Mouse (Mus musculus): ENCODE results near the gene Coq9.
"Not testable (repeated sequence)": the region's sequence is repeated elsewhere in the genome, so short reads cannot be mapped to it uniquely, and the experiment has no call there.

The Coq9 gene

DNA sequence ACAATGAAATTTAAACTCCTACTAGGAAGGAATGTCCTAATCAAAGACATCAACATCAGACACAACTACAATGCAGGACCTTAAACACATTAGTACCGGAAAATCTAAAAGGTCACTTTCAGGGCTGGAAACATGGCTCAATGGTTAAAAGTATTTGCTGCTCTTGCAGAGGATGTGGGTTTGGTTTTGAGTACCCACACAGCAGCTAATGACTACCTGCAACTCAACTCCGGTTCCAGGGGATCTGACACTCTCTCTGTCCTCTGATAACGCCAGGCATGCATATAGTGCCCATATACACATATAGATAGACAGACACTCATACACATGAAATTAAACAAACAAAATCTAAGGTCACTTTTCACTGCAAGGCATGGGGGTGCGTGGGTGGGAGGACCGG lies 11.9 kb upstream of the Coq9 start:
- H3K4me1 ChIP-seq (replicated peaks; ENCODE audit: low read depth, low read length), result peaks cover 28% of the 10 kb centered on the region
- no peaks in the 10 kb centered on the region for H3K9me3 ChIP-seq (ENCODE audit: low read length)
- TF ChIP-seq CTCF (conservative IDR thresholded peaks at IDR 0.05; ENCODE audit: low read length) (no peak), NANOG (IDR thresholded peaks at IDR 0.05; ENCODE audit: borderline replicate concordance, low read length) (no peak), POU5F1 (IDR thresholded peaks at IDR 0.05; ENCODE audit: borderline replicate concordance, low read length) (no peak)
- H3K27me3 ChIP-seq (ENCODE audit: insufficient read depth, low read length), result no peaks in the 10 kb centered on the region
- H3K4me3 ChIP-seq (replicated peaks; ENCODE audit: low read length), result no peak overlapping the region
- peaks cover 98% of the 10 kb centered on the region for H3K36me3 ChIP-seq (ENCODE audit: insufficient read depth, low read length)

DNA sequence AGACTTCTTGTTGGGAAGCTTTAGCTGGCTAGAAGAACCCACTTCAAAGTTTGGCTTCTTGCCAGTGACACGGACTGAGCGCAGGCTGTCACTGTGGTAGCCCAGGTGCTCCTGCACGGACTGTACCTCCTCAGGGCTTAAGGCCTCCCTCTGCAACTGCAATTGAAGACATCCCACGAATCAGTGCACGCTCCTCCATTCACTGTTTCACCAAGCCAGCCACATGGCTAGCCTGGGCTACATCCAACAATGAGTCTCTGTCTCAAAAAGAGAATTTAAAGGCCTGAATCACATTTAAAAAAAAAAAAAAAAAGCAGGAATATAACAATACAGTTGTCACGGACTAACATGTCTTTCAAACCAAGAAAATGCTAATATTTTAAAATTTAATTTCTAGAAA lies 9.8 kb upstream of the Coq9 start:
- Histone ChIP-seq H3K27me3 (ENCODE audit: insufficient read depth, low read length) (no peaks in the 10 kb centered on the region), H3K36me3 (ENCODE audit: insufficient read depth, low read length) (peaks cover 97% of the 10 kb centered on the region), H3K4me1 (replicated peaks; ENCODE audit: low read depth, low read length) (peaks cover 28% of the 10 kb centered on the region), H3K9me3 (ENCODE audit: low read length) (no peaks in the 10 kb centered on the region), H3K4me3 (replicated peaks; ENCODE audit: low read length) (no peak overlapping the region)
- TF ChIP-seq POU5F1 (IDR thresholded peaks at IDR 0.05; ENCODE audit: borderline replicate concordance, low read length), result no peak
- no peak for TF ChIP-seq NANOG (IDR thresholded peaks at IDR 0.05; ENCODE audit: borderline replicate concordance, low read length)
- no peak for TF ChIP-seq CTCF (conservative IDR thresholded peaks at IDR 0.05; ENCODE audit: low read length)

DNA sequence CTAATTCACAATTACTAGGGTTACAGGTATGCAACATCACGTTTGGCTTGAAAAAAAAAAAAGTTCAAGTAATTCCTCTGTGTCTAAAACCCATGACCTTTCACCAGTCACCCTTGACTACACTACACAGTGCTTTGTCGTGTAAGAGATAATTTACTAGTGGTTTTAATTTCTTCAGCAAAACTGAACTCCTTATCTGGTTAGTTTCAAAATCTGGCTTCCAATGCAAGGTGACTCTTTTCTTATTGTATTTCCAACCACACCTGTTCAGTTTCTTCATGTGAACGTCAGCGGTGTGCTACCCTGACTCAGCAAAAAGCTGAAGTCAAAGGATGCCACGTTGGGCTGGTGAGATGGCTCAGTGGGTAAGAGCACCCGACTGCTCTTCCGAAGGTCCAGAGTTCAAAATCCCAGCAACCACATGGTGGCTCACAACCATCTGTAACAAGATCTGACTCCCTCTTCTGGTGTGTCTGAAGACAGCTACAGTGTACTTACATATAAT lies 4.2 kb upstream of the Coq9 start:
- not testable (repeated sequence) for H3K9me3 ChIP-seq (ENCODE audit: low read length); H3K27me3 ChIP-seq (ENCODE audit: insufficient read depth, low read length); H3K4me3 ChIP-seq (replicated peaks; ENCODE audit: low read length)
- peaks cover 42% of the 10 kb centered on the region for H3K36me3 ChIP-seq (ENCODE audit: insufficient read depth, low read length)
- peaks cover 44% of the 10 kb centered on the region for H3K4me1 ChIP-seq (replicated peaks; ENCODE audit: low read depth, low read length)

DNA sequence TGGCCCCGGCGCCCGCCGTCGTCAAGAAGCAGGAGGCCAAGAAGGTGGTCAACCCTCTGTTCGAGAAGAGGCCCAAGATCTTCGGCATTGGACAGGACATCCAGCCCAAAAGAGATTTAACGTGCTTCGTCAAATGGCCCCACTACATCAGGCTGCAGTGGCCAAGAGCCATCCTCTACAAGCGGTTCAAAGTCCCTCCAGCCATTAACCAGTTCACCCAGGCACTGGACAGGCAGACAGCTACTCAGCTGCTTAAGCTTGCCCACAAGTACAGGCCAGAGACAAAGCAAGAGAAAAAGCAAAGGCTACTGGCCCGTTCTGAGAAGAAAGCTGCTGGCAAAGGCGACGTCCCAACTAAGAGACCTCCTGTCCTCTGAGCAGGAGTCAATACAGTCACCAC lies 2.4 kb upstream of the Coq9 start:
- H3K4me3 ChIP-seq (replicated peaks; ENCODE audit: low read length); H3K9me3 ChIP-seq (ENCODE audit: low read length); H3K27me3 ChIP-seq (ENCODE audit: insufficient read depth, low read length): not testable (repeated sequence)
- peaks cover 26% of the 10 kb centered on the region for H3K36me3 ChIP-seq (ENCODE audit: insufficient read depth, low read length)
- H3K4me1 ChIP-seq (replicated peaks; ENCODE audit: low read depth, low read length), result peaks cover 47% of the 10 kb centered on the region

DNA sequence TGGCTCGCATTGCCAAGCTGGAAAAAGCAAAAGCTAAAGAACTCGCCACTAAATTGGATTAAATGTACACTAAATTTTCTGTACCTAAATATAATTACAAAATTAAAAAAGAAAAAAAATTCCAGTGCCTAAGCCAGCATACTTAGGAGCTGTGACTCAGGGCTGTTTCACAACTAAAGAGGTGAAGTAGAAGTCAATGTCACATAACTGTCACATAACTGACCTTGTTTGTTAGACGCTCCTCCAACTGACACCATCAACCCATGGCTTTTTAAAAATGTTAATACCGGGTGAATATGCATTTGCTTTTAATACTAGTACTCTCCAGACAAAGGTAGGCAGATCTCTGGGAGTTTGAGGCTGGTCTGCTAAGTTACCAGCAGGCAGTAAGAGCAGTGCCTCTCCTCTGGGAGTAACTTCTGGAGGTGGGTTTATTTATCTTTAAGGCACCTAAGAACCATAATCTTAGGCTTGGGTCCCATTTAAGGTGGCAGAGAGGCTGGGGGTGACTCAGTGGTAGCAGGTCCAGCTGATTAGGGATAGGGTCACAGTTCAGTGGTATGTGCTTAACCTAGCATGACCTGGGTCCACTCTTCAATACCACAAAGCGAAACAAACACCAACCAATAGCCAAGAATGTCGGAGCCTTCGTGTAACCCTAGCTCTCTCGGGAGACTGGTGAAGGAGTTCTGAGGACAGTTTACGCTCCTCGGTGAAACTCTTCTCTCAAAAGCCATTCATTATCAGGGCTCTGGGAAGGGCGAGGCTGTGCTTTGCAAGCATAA lies 1.5 kb upstream of the Coq9 start:
- Histone ChIP-seq H3K36me3 (ENCODE audit: insufficient read depth, low read length) (peaks cover 17% of the 10 kb centered on the region), H3K4me3 (replicated peaks; ENCODE audit: low read length) (peak overlapping the region; percentile 99), H3K9me3 (ENCODE audit: low read length) (no peaks in the 10 kb centered on the region), H3K27me3 (ENCODE audit: insufficient read depth, low read length) (no peaks in the 10 kb centered on the region), H3K4me1 (replicated peaks; ENCODE audit: low read depth, low read length) (peaks cover 41% of the 10 kb centered on the region)
- TF ChIP-seq POU5F1 (IDR thresholded peaks at IDR 0.05; ENCODE audit: borderline replicate concordance, low read length) (no peak), CTCF (conservative IDR thresholded peaks at IDR 0.05; ENCODE audit: low read length) (no peak), NANOG (IDR thresholded peaks at IDR 0.05; ENCODE audit: borderline replicate concordance, low read length) (no peak)

DNA sequence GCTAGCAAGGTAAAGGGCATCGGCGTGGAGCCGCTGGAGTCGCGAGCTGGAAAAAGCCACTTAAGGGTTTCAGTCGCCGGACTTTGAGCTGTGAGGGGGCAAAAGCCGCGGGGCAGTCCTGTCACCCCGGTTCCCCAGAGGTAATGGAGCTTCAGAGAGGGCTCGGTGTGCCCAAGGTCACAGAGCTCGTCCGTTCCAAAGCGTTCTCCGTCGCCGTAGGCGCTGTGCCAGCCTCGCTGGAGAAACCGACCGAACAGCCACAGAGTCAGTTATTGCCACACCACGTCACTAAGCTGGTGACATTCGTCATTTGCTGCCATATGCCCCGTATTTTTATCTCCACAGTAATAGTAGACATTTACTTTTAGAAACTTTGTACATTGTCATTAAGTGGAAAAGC lies 479 bp downstream of the Coq9 start:
- Histone ChIP-seq H3K36me3 (ENCODE audit: insufficient read depth, low read length) (peaks cover 8% of the 10 kb centered on the region), H3K4me1 (replicated peaks; ENCODE audit: low read depth, low read length) (peaks cover 25% of the 10 kb centered on the region), H3K4me3 (replicated peaks; ENCODE audit: low read length) (peak overlapping the region; percentile 99), H3K9me3 (ENCODE audit: low read length) (no peaks in the 10 kb centered on the region), H3K27me3 (ENCODE audit: insufficient read depth, low read length) (no peaks in the 10 kb centered on the region)
- TF ChIP-seq CTCF (conservative IDR thresholded peaks at IDR 0.05; ENCODE audit: low read length), result no peak
- no peak for TF ChIP-seq POU5F1 (IDR thresholded peaks at IDR 0.05; ENCODE audit: borderline replicate concordance, low read length)
- no peak for TF ChIP-seq NANOG (IDR thresholded peaks at IDR 0.05; ENCODE audit: borderline replicate concordance, low read length)

DNA sequence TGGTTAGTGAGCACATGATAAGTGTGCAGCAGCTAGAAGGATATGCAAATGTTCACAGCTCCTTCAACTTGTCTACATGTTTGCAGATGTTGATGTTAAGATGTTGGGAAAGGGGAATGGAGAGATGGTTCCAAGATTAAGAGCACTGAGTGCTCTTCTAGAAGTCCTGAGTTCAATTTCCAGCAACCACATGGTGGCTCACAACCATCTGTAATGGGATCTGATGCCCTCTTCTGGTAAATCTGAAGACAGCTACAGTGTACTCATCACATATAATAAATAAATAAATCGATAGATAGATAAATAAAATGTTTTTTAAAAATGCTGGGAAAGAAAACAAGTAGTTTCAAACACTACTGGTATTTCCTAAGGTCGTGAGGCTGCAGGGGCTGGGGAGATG lies 3.1 kb downstream of the Coq9 start:
- Histone ChIP-seq H3K4me3 (replicated peaks; ENCODE audit: low read length) (no peak overlapping the region), H3K9me3 (ENCODE audit: low read length) (no peaks in the 10 kb centered on the region), H3K36me3 (ENCODE audit: insufficient read depth, low read length) (peaks cover 33% of the 10 kb centered on the region), H3K27me3 (ENCODE audit: insufficient read depth, low read length) (no peaks in the 10 kb centered on the region), H3K4me1 (replicated peaks; ENCODE audit: low read depth, low read length) (peaks cover 15% of the 10 kb centered on the region)
- TF ChIP-seq POU5F1 (IDR thresholded peaks at IDR 0.05; ENCODE audit: borderline replicate concordance, low read length) (no peak), CTCF (conservative IDR thresholded peaks at IDR 0.05; ENCODE audit: low read length) (no peak), NANOG (IDR thresholded peaks at IDR 0.05; ENCODE audit: borderline replicate concordance, low read length) (no peak)

DNA sequence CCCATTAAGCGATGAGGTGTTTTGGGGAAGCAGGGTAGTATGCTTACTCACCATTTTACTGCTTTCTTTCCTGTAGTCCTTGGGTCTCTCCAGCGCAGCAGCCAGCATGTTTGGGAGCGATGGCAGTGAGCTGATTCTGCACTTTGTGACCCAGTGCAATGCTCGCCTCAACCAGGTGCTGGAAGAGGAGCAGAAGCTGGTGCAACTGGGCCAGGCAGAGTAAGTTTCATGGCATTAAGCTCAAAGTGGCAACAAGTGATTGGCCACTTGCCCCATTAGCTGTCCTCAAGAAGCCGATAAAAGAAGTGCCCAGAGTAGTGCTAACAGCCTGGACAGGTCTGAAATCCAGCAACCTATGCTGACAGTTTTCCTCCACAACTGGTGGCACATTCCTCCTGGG lies 11.9 kb downstream of the Coq9 start:
- TF ChIP-seq POU5F1 (IDR thresholded peaks at IDR 0.05; ENCODE audit: borderline replicate concordance, low read length) (no peak), NANOG (IDR thresholded peaks at IDR 0.05; ENCODE audit: borderline replicate concordance, low read length) (no peak), CTCF (conservative IDR thresholded peaks at IDR 0.05; ENCODE audit: low read length) (no peak)
- no peak overlapping the region for H3K4me3 ChIP-seq (replicated peaks; ENCODE audit: low read length)
- H3K9me3 ChIP-seq (ENCODE audit: low read length), result no peaks in the 10 kb centered on the region
- peaks cover 86% of the 10 kb centered on the region for H3K36me3 ChIP-seq (ENCODE audit: insufficient read depth, low read length)
- peaks cover 6% of the 10 kb centered on the region; the same call in 1 of the 2 replicates for H3K4me1 ChIP-seq (replicated peaks; ENCODE audit: low read depth, low read length)
- no peaks in the 10 kb centered on the region for H3K27me3 ChIP-seq (ENCODE audit: insufficient read depth, low read length)

DNA sequence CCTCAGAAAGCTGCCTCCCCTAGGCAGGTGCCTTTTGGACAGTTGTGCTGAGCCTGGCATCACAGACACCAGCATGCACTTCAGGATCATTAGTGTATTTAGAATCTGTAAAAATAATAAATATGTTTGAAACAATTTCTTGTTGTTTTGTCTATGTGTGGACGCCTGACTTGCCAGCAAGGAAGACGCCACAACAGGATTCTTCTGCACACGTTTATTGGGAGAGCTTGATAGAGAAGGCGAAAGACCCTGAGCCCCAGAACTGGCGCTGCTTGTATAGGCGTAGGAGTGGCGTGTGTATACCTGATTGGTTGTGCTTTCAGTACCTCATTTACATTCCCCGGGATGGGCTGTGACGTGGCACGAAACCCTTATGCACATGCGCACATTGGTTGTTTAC lies 16.6 kb downstream of the Coq9 start:
- H3K9me3 ChIP-seq (ENCODE audit: low read length); H3K4me3 ChIP-seq (replicated peaks; ENCODE audit: low read length); H3K27me3 ChIP-seq (ENCODE audit: insufficient read depth, low read length): not testable (repeated sequence)
- H3K36me3 ChIP-seq (ENCODE audit: insufficient read depth, low read length), result peaks cover 55% of the 10 kb centered on the region
- H3K4me1 ChIP-seq (replicated peaks; ENCODE audit: low read depth, low read length), result peaks cover 30% of the 10 kb centered on the region
